Mouse (Mus musculus) neural tube, embryonic 14.5 days (tissue): ENCODE measurements around the gene Aspa. TPM values are rescaled to one million over a fixed set of nuclear protein-coding genes. Genes with fewer than 3 reads are reported as not detected.
"Not testable (repeated sequence)": the region's sequence is repeated elsewhere in the genome, so short reads cannot be mapped to it uniquely, and the experiment has no call there.

Experiments used
- ATAC-seq: fragments of 200-750 bp; cut with Nextera tagmentation; 2 replicates; pipeline ENCODE4 v1.8.0; 2017; ENCODE audit warnings: low read depth, mild to moderate bottlenecking, moderate TSS enrichment, moderate library complexity
- H3K27ac ChIP-seq: fragments of 300-500 bp; sonication (generic); 2 replicates; pipeline ENCODE4 v1.5.1; 2014; ENCODE audit warnings: low read depth, mild to moderate bottlenecking, control low read depth, low read length, moderate library complexity, mixed read lengths
- H3K27me3 ChIP-seq: fragments of 300-500 bp; sonication (generic); 2 replicates; pipeline ENCODE4 v1.6.1; 2014; ENCODE audit warnings: low read length; ENCODE audit not compliant: control insufficient read depth, insufficient read depth
- H3K36me3 ChIP-seq: fragments of 300-500 bp; sonication (generic); 2 replicates; pipeline ENCODE4 v1.6.1; 2014; ENCODE audit warnings: low read length, mixed read lengths; ENCODE audit not compliant: control insufficient read depth, insufficient read depth
- H3K4me1 ChIP-seq: fragments of 300-500 bp; sonication (generic); 2 replicates; pipeline ENCODE4 v1.6.1; 2014; ENCODE audit warnings: low read length; ENCODE audit not compliant: control insufficient read depth, insufficient read depth
- H3K4me2 ChIP-seq: fragments of 300-500 bp; sonication (generic); 2 replicates; pipeline ENCODE4 v1.6.1; 2014; ENCODE audit warnings: mild to moderate bottlenecking, low read depth, low read length, control low read depth
- H3K4me3 ChIP-seq: fragments of 300-500 bp; sonication (generic); 2 replicates; pipeline ENCODE4 v1.5.1; 2014; ENCODE audit warnings: low read depth, low read length, control low read depth, mixed read lengths
- H3K9ac ChIP-seq: fragments of 300-500 bp; sonication (generic); replicated peaks from 2 replicates; pipeline ENCODE4 v1.6.1; 2014; ENCODE audit warnings: low read depth, mild to moderate bottlenecking, control low read depth, low read length, mixed read lengths
- H3K9me3 ChIP-seq: fragments of 300-500 bp; sonication (generic); 2 replicates; pipeline ENCODE4 v1.6.1; 2016; ENCODE audit warnings: low read length; ENCODE audit not compliant: control insufficient read depth
- WGBS: fragments of 180-500 bp; shearing (Covaris S2); extraction: QIAGEN DNeasy Blood & Tissue Kit; methylation state at CpG from one replicate; pipeline ENCODE4 v1.1.7; 2014; 5-methylcytosine and 5-hydroxymethylcytosine counted together
- polyA plus RNA-seq: library from polyadenylated mRNA; unstranded; fragments of >200 nt; fragmentation: Nextera tagmentation; extraction: Ambion mirVana; gene quantifications from 2 replicates; pipeline ENCODE4 v1.2.1, GENCODE M21; 2014

The Aspa gene
- polyA plus RNA-seq: 2.5 and 3.3 TPM in 2 replicates

GRCm38 (mm10) chr11:73329442-73329841 is at the start of gene Aspa, which contains the start of the genes Gm49340 and Spata22:
Aspa (minus strand) TSS chr11:73329596.
Gm49340 (plus strand) TSS chr11:73329741.
Spata22 (plus strand) TSS chr11:73329741.
- Histone ChIP-seq H3K4me3 (no peak within 1 kb of the TSS), H3K27me3 (no peaks in the 10 kb centered on the region), H3K9ac (no peak within 1 kb of the TSS), H3K36me3 (no peaks in the 10 kb centered on the region), H3K4me1 (no peaks in the 10 kb centered on the region), H3K9me3 (no peaks in the 10 kb centered on the region), H3K4me2 (no peak within 1 kb of the TSS), H3K27ac (no peak within 1 kb of the TSS)
- ATAC-seq: no peak
- 77% methylated on average over 27 of the region's 27 CpGs for WGBS

GRCm38 (mm10) chr11:73370946-73371345 is 41.5 kb upstream of the Aspa start, which contains the start of gene Olfr376:
Olfr376 (plus strand) TSS chr11:73371246.
- no peak for ATAC-seq
- WGBS: 95% methylated on average over 2 of the region's 2 CpGs
- no peak within 1 kb of the TSS for H3K27ac ChIP-seq

GRCm38 (mm10) chr11:73350483-73350882 is 21.1 kb upstream of the Aspa start, which contains the start of gene Olfr20:
Olfr20 (plus strand) TSS chr11:73350783.
- WGBS: 50% methylated on average over 3 of the region's 3 CpGs
- H3K4me3 ChIP-seq: no peak within 1 kb of the TSS

More at GRCm38 (mm10) chr11:73370946-73371345, 41.5 kb upstream of the Aspa start, which contains the start of gene Olfr376:
- Histone ChIP-seq H3K4me1 (no peaks in the 10 kb centered on the region), H3K27me3 (no peaks in the 10 kb centered on the region), H3K4me3 (no peak within 1 kb of the TSS), H3K9ac (no peak within 1 kb of the TSS), H3K36me3 (no peaks in the 10 kb centered on the region), H3K4me2 (no peak within 1 kb of the TSS), H3K9me3 (no peaks in the 10 kb centered on the region)

GRCm38 (mm10) chr11:73336919-73337318 is 7.5 kb upstream of the Aspa start:
- no peaks in the 10 kb centered on the region for H3K27me3 ChIP-seq
- no peak overlapping the region for H3K9ac ChIP-seq
- WGBS: 81% methylated on average over 4 of the region's 4 CpGs

More at GRCm38 (mm10) chr11:73350483-73350882, 21.1 kb upstream of the Aspa start, which contains the start of gene Olfr20:
- Histone ChIP-seq H3K4me1 (no peaks in the 10 kb centered on the region), H3K27ac (no peak within 1 kb of the TSS), H3K27me3 (no peaks in the 10 kb centered on the region), H3K36me3 (no peaks in the 10 kb centered on the region), H3K9me3 (no peaks in the 10 kb centered on the region), H3K9ac (no peak within 1 kb of the TSS), H3K4me2 (no peak within 1 kb of the TSS)
- ATAC-seq: no peak

GRCm38 (mm10) chr11:73333357-73333756 is 4.0 kb upstream of the Aspa start:
- Histone ChIP-seq H3K27me3 (no peaks in the 10 kb centered on the region), H3K9me3 (no peaks in the 10 kb centered on the region), H3K9ac (no peak overlapping the region), H3K4me2 (no peak overlapping the region), H3K27ac (no peak overlapping the region), H3K36me3 (no peaks in the 10 kb centered on the region), H3K4me3 (no peak overlapping the region), H3K4me1 (no peaks in the 10 kb centered on the region)
- no peak for ATAC-seq
- WGBS: 73% methylated on average over 2 of the region's 2 CpGs

More at GRCm38 (mm10) chr11:73336919-73337318, 7.5 kb upstream of the Aspa start:
- ATAC-seq: no peak
- H3K4me1 ChIP-seq: no peaks in the 10 kb centered on the region
- H3K9me3 ChIP-seq: no peaks in the 10 kb centered on the region
- no peaks in the 10 kb centered on the region for H3K36me3 ChIP-seq
- no peak overlapping the region for H3K27ac ChIP-seq
- no peak overlapping the region for H3K4me2 ChIP-seq
- H3K4me3 ChIP-seq: no peak overlapping the region

DNA sequence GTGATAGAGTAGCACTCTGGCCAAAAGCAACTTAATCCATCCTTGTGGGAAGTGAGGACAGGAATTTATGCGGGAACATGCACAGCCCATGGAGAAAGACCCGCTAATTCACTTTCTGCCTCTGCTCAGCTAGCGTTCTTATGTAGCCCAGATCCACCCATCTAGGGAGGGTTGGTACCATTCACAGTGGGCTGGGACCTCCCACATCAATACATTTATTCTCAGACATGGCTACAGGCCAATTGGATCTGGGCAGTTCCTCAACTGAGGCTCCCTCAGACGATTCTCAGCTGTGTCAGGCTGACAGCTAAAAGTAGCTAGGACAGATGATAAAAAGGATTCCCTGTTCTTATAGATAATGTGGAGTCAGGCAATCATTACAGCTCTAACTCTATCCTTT is 2.0 kb downstream of the Aspa start:
- Histone ChIP-seq H3K27ac (no peak overlapping the region), H3K36me3 (no peaks in the 10 kb centered on the region), H3K4me2 (no peak overlapping the region), H3K9me3 (no peaks in the 10 kb centered on the region), H3K4me3 (no peak overlapping the region), H3K27me3 (no peaks in the 10 kb centered on the region), H3K4me1 (no peaks in the 10 kb centered on the region), H3K9ac (no peak overlapping the region)
- 76% methylated on average over 4 of the region's 4 CpGs for WGBS
- ATAC-seq: no peak

DNA sequence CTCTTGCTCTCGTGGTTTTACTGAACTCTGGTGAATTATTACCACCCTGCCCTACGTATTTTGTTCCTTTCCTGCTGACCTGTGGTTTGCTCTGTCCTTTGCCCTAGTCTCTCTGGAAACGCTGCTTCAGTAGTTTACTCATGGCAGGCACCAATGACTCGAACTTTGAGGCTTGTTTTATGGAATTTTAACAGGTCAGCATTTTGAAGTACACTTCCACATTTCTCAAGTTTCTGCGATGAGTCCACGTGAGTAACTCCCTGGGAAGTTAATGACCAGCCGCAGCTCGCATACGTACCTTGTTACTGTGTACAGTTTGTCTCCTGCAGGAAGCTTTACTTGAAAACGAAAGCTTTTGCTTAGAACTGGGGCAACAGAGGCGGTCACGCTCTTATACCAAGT is 2.9 kb downstream of the Aspa start:
- Histone ChIP-seq H3K9me3 (no peaks in the 10 kb centered on the region), H3K4me3 (no peak overlapping the region), H3K9ac (no peak overlapping the region), H3K27ac (no peak overlapping the region), H3K4me1 (no peaks in the 10 kb centered on the region), H3K27me3 (no peaks in the 10 kb centered on the region), H3K4me2 (no peak overlapping the region), H3K36me3 (no peaks in the 10 kb centered on the region)
- ATAC-seq: no peak
- 59% methylated on average over 12 of the region's 12 CpGs for WGBS

DNA sequence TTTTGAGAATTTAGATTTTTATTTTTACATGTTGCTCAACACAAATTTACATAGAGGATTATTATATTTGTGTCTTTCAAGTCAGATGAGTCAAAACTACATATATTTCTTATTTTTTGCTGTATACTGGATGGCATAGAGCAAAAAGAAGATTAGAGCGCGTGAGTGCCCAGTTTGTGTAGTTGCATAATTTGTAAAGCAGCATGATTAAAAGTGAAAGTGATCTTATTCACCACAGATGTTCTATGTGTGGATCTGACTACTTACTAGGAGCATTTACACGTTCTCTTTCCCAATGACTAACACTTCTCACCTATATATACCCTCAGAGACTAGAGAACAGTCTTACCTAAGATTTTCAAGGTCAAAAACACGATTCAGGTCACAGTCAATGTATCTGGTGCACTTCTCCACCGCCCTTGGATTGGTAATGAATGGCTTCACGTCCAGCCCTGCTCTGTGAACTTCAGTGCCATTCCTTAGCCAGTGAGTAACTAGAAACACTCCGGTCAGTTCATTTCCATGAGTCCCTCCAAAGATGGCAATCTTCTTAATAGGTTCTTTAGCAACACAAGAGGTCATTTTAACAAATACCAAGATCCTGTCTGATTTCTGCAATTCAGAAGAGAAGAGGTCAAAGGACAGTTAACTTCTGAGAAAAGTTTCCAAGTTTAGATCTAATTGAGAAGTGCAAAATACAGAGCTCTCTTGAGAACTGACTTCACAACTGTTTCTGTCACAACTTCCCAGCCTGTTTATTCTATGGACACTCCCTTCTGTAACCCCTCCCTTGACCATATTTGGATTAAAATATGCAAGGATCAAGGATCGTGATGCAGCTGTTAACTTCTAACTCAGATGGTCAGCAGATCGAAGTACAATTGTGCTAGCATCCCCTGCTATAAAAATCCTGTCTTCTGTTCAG is 5.2 kb downstream of the Aspa start:
- WGBS: 75% methylated on average over 9 of the region's 9 CpGs
- no peaks in the 10 kb centered on the region for H3K4me1 ChIP-seq
- H3K4me2 ChIP-seq: no peak overlapping the region
- ATAC-seq: no peak
- H3K27me3 ChIP-seq: no peaks in the 10 kb centered on the region
- no peaks in the 10 kb centered on the region for H3K36me3 ChIP-seq
- H3K9me3 ChIP-seq: no peaks in the 10 kb centered on the region
- no peak overlapping the region for H3K4me3 ChIP-seq
- no peak overlapping the region for H3K9ac ChIP-seq
- H3K27ac ChIP-seq: no peak overlapping the region

GRCm38 (mm10) chr11:73321064-73321463 is 8.3 kb downstream of the Aspa start:
- H3K9me3 ChIP-seq, H3K27me3 ChIP-seq, ATAC-seq, H3K4me3 ChIP-seq, H3K27ac ChIP-seq, H3K4me1 ChIP-seq, H3K9ac ChIP-seq, H3K36me3 ChIP-seq, H3K4me2 ChIP-seq: not testable (repeated sequence)
- 94% methylated on average over 13 of the region's 13 CpGs for WGBS
